8 mouse cellular contexts compared by ENCODE assay signal in the genomic region with DNA sequence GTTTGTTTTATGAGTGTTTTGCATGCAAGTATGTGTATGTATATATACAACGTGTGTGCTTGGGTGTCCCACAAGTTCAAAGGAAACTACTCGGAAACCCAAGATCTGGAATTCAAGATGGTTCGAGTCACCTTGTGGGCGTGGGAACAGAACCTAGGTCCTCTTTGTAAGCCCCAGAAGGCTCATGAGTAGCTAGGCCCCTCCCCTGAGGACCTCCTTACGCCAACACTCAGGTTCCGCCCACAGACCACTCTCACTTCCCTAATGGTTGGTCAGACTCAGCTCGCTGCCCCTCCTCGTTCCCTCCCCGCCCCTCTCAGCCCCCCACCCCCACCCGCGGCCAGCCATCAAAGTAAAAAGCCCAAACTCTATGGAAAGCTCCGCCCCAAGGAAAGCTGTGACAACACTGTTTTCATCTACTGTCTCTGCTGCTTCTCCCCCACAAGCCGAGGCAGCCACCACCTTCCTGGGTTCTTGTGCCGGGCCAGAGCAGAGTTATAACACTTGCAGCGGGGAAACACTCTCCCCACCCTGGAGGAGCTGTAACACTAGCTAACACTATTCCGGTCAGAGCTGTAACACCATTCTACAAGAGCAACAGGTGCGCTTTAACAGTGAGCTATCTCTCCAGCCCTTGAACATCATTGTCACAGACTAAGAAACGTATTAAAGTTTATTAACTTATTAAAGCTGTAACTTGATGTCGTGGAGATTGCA. TPM values are rescaled to one million over a fixed set of nuclear protein-coding genes. Genes with fewer than 3 reads are reported as not detected.
DNase-seq lines count a peak whose midpoint lies in the region; ATAC-seq and TF ChIP-seq lines count a peak whose summit lies in the region.

No protein-coding gene starts in this region.

- H3K4me3 ChIP-seq in left cerebral cortex, adult 2 months = no peak overlapping the region
- H3K4me3 ChIP-seq in embryonic facial prominence, embryonic 11.5 days (ENCODE audit: low read depth, low read length) = no peak overlapping the region
- H3K4me3 ChIP-seq in limb, embryonic 12.5 days (replicated peaks) = peak overlapping the region; percentile 14; the same call in 1 of the 2 replicates
- no peak overlapping the region for H3K4me3 ChIP-seq in midbrain, embryonic 11.5 days (ENCODE audit: low read depth, low read length)
- peak overlapping the region; percentile 5; the same call in 1 of the 2 replicates for H3K4me3 ChIP-seq in stomach, embryonic 14.5 days (ENCODE audit: low read depth, low read length)

- H3K36me3 ChIP-seq in embryonic facial prominence, embryonic 11.5 days (replicated peaks; ENCODE audit: control insufficient read depth, insufficient read depth, low read depth, low read length) = no peaks in the 10 kb centered on the region
- H3K36me3 ChIP-seq in limb, embryonic 12.5 days = no peaks in the 10 kb centered on the region
- H3K36me3 ChIP-seq in midbrain, embryonic 11.5 days (ENCODE audit: control insufficient read depth, insufficient read depth, low read length) = no peaks in the 10 kb centered on the region
- H3K36me3 ChIP-seq in stomach, embryonic 14.5 days (ENCODE audit: control insufficient read depth, insufficient read depth, low read length) = no peaks in the 10 kb centered on the region

- H3K27ac ChIP-seq in left cerebral cortex, adult 2 months = no peak overlapping the region
- no peak overlapping the region for H3K27ac ChIP-seq in embryonic facial prominence, embryonic 11.5 days (replicated peaks; ENCODE audit: low read depth, low read length)
- H3K27ac ChIP-seq in limb, embryonic 12.5 days = no peak overlapping the region
- no peak overlapping the region for H3K27ac ChIP-seq in midbrain, embryonic 11.5 days (ENCODE audit: low read depth, low read length)
- peak overlapping the region; percentile 35 for H3K27ac ChIP-seq in stomach, embryonic 14.5 days (ENCODE audit: low read length)

- 0 out of 2 replicates have a peak, but pooled peaks cover 4% of the 10 kb centered on the region for H3K4me1 ChIP-seq in embryonic facial prominence, embryonic 11.5 days (ENCODE audit: control insufficient read depth, insufficient read depth, low read length)
- peaks cover 30% of the 10 kb centered on the region for H3K4me1 ChIP-seq in limb, embryonic 12.5 days (replicated peaks)
- peaks cover 5% of the 10 kb centered on the region for H3K4me1 ChIP-seq in midbrain, embryonic 11.5 days (ENCODE audit: control insufficient read depth, insufficient read depth, low read length)
- H3K4me1 ChIP-seq in stomach, embryonic 14.5 days (ENCODE audit: control insufficient read depth, insufficient read depth, low read length) = peaks cover 8% of the 10 kb centered on the region

- no peak overlapping the region for H3K9ac ChIP-seq in embryonic facial prominence, embryonic 11.5 days (replicated peaks; ENCODE audit: low read length)
- H3K9ac ChIP-seq in limb, embryonic 12.5 days (replicated peaks) = no peak overlapping the region
- H3K9ac ChIP-seq in midbrain, embryonic 11.5 days (ENCODE audit: low read length) = no peak overlapping the region
- no peak overlapping the region for H3K9ac ChIP-seq in stomach, embryonic 14.5 days (replicated peaks; ENCODE audit: low read depth, low read length)

- TF ChIP-seq CTCF in left cerebral cortex, adult 2 months (IDR thresholded peaks at IDR 0.05) = no peak

- peak; percentile 83 for ATAC-seq in embryonic facial prominence, embryonic 11.5 days (replicated peaks; ENCODE audit: insufficient number of reproducible peaks, low FRiP score, low TSS enrichment, low read depth)
- ATAC-seq in limb, embryonic 12.5 days (ENCODE audit: insufficient number of reproducible peaks, insufficient read depth, low FRiP score, low TSS enrichment, low read depth) = no peak
- peak; percentile 63 for ATAC-seq in midbrain, embryonic 11.5 days (ENCODE audit: low FRiP score)
- peak; percentile 84 for ATAC-seq in stomach, embryonic 14.5 days (ENCODE audit: insufficient number of reproducible peaks, insufficient read depth, low FRiP score, low read depth)

- intact Hi-C loops in left cerebral cortex, postnatal 14 days (cut with DNase I) = no loop called here
- intact Hi-C loops in left cerebral cortex, adult 2 months (cut with DNase I) = loop anchor here (5.0 kb wide), 1 partner anchor 44 kb away; no protein-coding TSS in a partner anchor
- intact Hi-C loops in heart, postnatal 10 days (cut with DNase I) = loop anchor here (2.0 kb wide), 1 partner anchor 41 kb away; no protein-coding TSS in a partner anchor

- H3K9me3 ChIP-seq in embryonic facial prominence, embryonic 11.5 days (replicated peaks; ENCODE audit: control insufficient read depth, low read length) = no peaks in the 10 kb centered on the region
- no peaks in the 10 kb centered on the region; the same call in 1 of the 2 replicates for H3K9me3 ChIP-seq in limb, embryonic 12.5 days
- H3K9me3 ChIP-seq in midbrain, embryonic 11.5 days (ENCODE audit: control insufficient read depth, low read length) = no peaks in the 10 kb centered on the region
- no peaks in the 10 kb centered on the region for H3K9me3 ChIP-seq in stomach, embryonic 14.5 days (ENCODE audit: control insufficient read depth, low read depth, low read length)

- H3K4me2 ChIP-seq in embryonic facial prominence, embryonic 11.5 days (ENCODE audit: low read depth, low read length) = peak overlapping the region; percentile 30
- peak overlapping the region; percentile 95 for H3K4me2 ChIP-seq in limb, embryonic 12.5 days
- no peak overlapping the region; the same call in 1 of the 2 replicates for H3K4me2 ChIP-seq in midbrain, embryonic 11.5 days
- H3K4me2 ChIP-seq in stomach, embryonic 14.5 days (replicated peaks; ENCODE audit: low read depth, low read length) = peak overlapping the region; percentile 95

- WGBS in embryonic facial prominence, embryonic 11.5 days = 11% methylated on average over 19 of the region's 19 CpGs
- WGBS in limb, embryonic 12.5 days = 9% methylated on average over 19 of the region's 19 CpGs
- WGBS in midbrain, embryonic 11.5 days = 14% methylated on average over 19 of the region's 19 CpGs
- 11% methylated on average over 19 of the region's 19 CpGs for WGBS in stomach, embryonic 14.5 days

- DNase-seq in left cerebral cortex, postnatal 14 days (ENCODE audit: low spot score in 2 of 2) = peak; percentile 37 to 40
- DNase-seq in left cerebral cortex, adult 2 months (ENCODE audit: extremely low spot score in 1 of 2, low spot score in 2 of 2) = no peak
- DNase-seq in embryonic facial prominence, embryonic 11.5 days (ENCODE audit: low spot score) = peak; percentile 77
- peak; percentile 73 to 75 for DNase-seq in heart, postnatal 10 days
- peak; percentile 89 for DNase-seq in midbrain, embryonic 11.5 days (ENCODE audit: low spot score, missing footprints)
- DNase-seq in layer of hippocampus, postnatal 25 days (ENCODE audit: extremely low spot score in 1 of 2, low spot score in 1 of 2) = no peak

- H3K27me3 ChIP-seq in embryonic facial prominence, embryonic 11.5 days (ENCODE audit: control insufficient read depth, insufficient read depth, low read length) = no peaks in the 10 kb centered on the region; the same call in 1 of the 2 replicates
- peaks cover 23% of the 10 kb centered on the region for H3K27me3 ChIP-seq in limb, embryonic 12.5 days
- H3K27me3 ChIP-seq in midbrain, embryonic 11.5 days (ENCODE audit: control insufficient read depth, insufficient read depth, low read length) = peaks cover 10% of the 10 kb centered on the region
- no peaks in the 10 kb centered on the region for H3K27me3 ChIP-seq in stomach, embryonic 14.5 days (ENCODE audit: control insufficient read depth, insufficient read depth, low read length)

RNA-seq across cellular contexts. Expression of gene Ggta1, which starts 0.5 kb away (rescaled TPM):
- total RNA-seq in left cerebral cortex, postnatal 14 days (2021) = 1 to 10 TPM; 2.9 to 3.5 TPM
- 1 to 10 TPM; 2.6 to 4.0 TPM for total RNA-seq in left cerebral cortex, adult 2 months (2021)
- 7.5 and 7.9 TPM in 2 replicates for polyA plus RNA-seq in embryonic facial prominence, embryonic 11.5 days (2014; fragmentation: Nextera tagmentation; extraction: Ambion mirVana)
- total RNA-seq in heart, postnatal 10 days (2021) = 10 to 100 TPM; 19.9 to 28.8 TPM
- 7.8 and 8.8 TPM in 2 replicates for polyA plus RNA-seq in limb, embryonic 12.5 days (2016; fragmentation: Nextera tagmentation; extraction: Ambion mirVana)
- 6.3 TPM in 2 replicates for polyA plus RNA-seq in midbrain, embryonic 11.5 days (2014; fragmentation: Nextera tagmentation; extraction: Ambion mirVana)
- 23.5 and 27.1 TPM in 2 replicates for polyA plus RNA-seq in stomach, embryonic 14.5 days (2014; fragmentation: Nextera tagmentation; extraction: Ambion mirVana)
- total RNA-seq in layer of hippocampus, postnatal 25 days (2021) = 1 to 10 TPM; 2.0 to 3.9 TPM

Comparison
In these comparisons a context has a peak if more than half of its experiments do, and no peak if none do; other contexts are left out.
1. DNase-seq: peak in left cerebral cortex, postnatal 14 days (2 of 2), embryonic facial prominence, embryonic 11.5 days (single experiment), heart, postnatal 10 days (2 of 2) and midbrain, embryonic 11.5 days (single experiment); none in left cerebral cortex, adult 2 months (0 of 2) and layer of hippocampus, postnatal 25 days (0 of 2).
2. H3K4me3 ChIP-seq: peak in limb, embryonic 12.5 days (single experiment) and stomach, embryonic 14.5 days (single experiment); none in left cerebral cortex, adult 2 months (single experiment), embryonic facial prominence, embryonic 11.5 days (single experiment) and midbrain, embryonic 11.5 days (single experiment).
3. RNA of gene Ggta1, which starts 0.5 kb away (total RNA-seq): 19.9 to 28.8 TPM in heart, postnatal 10 days; 2.6 to 4.0 TPM in left cerebral cortex, adult 2 months, 2.0 to 3.9 TPM in layer of hippocampus, postnatal 25 days and 2.9 to 3.5 TPM in left cerebral cortex, postnatal 14 days; every median in the first group is over 4 times any median in the second.